Mouse (Mus musculus): ENCODE measurements around the gene Ciao2a.
A peak's percentile ranks its signal among the peaks of the same experiment; 100 is the strongest.

Ciao2a gene

GRCm38 (mm10) chr9:66162995-66163394, 36.6 kb downstream of the Ciao2a start:
- no peak for DNase-seq (ENCODE audit: low spot score)

DNA sequence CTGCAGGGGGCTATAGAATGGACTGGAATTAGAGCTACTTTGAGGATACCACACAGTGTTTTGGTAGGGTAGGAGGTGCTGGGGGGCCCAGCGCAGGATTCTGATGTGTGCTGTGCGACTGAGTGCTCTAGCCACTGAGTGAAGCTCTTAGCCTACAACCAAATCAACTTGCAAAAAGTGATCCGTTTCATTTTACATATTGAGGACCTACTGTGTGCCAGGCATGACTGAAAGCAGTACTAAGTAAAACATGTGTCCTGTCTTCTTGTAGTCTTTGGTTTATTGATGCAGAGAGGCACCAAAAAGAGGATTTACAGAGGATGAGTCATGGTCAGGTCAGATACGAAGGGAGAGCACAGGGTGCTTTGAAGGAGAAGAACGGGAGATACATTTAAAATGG, 40.8 kb downstream of the Ciao2a start:
- DNase-seq (ENCODE audit: low spot score), result no peak

DNA sequence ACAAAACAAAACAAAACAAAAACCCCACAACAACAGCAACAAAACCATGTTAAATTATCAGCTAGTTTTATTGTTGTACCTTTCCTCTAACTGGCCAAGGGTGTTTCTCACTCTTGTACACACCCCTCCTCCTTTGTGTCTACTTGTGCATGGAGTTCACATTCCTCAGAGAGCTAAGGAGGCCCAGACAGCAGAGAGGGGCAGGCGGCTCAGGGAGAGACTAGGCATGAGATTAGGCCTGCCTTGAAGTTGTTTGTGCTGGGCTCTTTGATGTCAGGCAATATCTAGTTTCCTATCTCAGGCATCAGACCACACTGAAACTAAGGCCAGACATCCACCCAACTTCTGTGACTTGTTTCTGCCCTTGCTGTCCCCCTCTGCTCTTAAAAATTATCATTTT, 41.8 kb downstream of the Ciao2a start:
- DNase-seq (ENCODE audit: low spot score), result no peak

GRCm38 (mm10) chr9:66170506-66170905, 44.1 kb downstream of the Ciao2a start:
- DNase-seq (ENCODE audit: low spot score), result no peak

- no peak for DNase-seq (ENCODE audit: low spot score)
Measured at GRCm38 (mm10) chr9:66171275-66171921, 45.0 kb downstream of the Ciao2a start.

- DNase-seq (ENCODE audit: low spot score), result no peak
Measured at GRCm38 (mm10) chr9:66173316-66173855, 47.0 kb downstream of the Ciao2a start.

- no peak for DNase-seq (ENCODE audit: low spot score)
Measured at GRCm38 (mm10) chr9:66174985-66175384, 48.6 kb downstream of the Ciao2a start.

- no peak for DNase-seq (ENCODE audit: low spot score)
Measured at GRCm38 (mm10) chr9:66177975-66178374, 51.6 kb downstream of the Ciao2a start.

DNA sequence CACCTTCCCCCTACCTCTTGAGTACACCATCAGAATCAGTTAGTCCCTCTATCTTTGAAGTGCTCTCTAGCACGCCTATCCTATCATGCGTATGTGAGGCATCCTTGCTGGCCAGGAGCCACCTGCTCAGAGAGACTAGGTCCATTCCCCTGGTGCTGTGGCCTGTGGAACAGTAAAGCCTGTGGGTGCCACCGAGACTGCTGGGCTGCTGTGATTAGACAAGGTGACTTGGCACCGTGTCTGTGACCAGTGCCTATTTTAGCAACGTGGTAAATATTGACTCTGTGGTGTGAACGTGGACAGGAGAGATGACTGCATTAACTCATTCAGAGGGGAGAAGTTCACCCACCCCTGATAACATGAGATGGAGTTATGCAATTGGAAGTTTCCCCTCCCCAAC, 53.4 kb downstream of the Ciao2a start:
- DNase-seq (ENCODE audit: low spot score), result peak; percentile 69

DNA sequence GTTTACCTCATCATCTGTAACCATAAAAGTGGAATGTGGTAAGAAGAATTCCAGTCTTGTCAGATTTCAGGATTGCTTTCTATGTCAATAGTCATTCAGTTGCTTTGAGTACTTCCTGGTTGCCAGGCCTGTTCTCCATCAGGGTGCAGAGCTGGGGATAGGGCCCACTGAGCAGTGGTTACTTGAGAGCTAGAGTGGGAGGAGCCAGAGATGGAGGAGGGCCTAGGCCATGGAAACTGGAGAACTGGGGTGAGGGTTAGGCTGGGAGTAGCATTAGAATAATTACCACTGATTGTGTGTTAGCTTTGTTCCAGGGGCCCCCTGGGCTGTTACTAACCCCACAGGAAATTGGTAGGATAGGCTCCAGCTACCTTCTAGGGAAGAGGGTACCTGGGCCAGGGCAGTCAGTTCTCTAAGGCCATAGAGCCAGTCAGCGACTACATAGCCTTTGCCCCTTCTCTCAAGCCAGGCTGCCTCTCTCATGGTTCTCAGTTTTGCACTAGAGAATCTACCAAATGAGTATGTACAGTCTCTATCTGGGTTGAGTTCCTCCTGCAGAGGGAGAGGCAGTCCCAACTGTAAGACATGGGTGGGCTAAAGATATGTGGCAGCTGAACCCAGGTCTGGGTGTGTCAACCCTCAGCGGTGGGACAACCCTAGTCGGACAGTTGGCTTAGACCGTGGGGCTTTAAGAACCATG, 54.9 kb downstream of the Ciao2a start:
- DNase-seq (ENCODE audit: low spot score), result peak; percentile 50

GRCm38 (mm10) chr9:66181826-66182678, 55.6 kb downstream of the Ciao2a start:
- peak; percentile 67 for DNase-seq (ENCODE audit: low spot score)

- no peak for DNase-seq (ENCODE audit: low spot score)
Measured at GRCm38 (mm10) chr9:66182679-66182993, 56.2 kb downstream of the Ciao2a start.

GRCm38 (mm10) chr9:66183023-66183422, 56.6 kb downstream of the Ciao2a start:
- DNase-seq (ENCODE audit: low spot score), result no peak

DNA sequence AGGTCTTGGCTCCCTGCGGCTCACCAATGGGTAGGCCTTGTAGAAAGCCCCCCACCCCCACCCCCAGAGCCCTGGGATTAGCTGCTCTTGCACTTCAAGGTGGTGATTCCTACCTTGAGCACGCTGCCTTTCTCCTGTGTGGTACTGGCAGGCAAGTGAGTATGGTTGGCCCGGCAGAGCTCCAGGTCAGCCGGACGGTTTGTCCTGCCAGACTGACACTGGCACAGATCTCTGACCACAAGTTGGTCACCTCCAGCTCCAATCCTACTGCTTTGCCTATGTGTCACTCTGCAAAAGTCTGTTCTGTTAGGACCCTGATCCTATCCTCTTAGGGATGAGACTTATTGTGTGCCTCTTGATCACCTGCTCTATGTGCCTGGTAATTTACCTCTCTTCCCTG, 58.2 kb downstream of the Ciao2a start:
- no peak for DNase-seq (ENCODE audit: low spot score)

DNA sequence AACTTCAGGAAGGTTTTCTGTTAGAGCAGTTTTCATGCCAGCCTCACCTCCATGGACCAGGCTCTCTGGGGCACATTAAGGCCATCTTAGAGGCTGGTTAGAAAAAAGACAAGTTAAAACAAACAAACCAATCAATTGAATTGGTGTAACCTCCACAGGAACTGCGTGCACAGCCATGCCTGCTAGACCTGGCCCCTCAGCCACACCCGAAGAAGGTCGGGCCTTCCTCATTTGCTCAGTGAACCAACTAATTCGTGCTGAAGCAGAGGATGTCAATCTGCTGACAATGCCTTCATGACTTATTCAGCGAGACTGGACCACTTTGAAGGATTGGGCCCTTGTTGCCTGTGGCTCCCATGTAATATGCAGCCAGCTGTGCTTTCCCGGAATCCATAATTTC, 60.0 kb downstream of the Ciao2a start:
- DNase-seq (ENCODE audit: low spot score), result no peak
